Mouse (Mus musculus): ENCODE results near the gene Kmt2a. TPM values are rescaled to one million over a fixed set of nuclear protein-coding genes. Genes with fewer than 3 reads are reported as not detected.

Kmt2a gene
- total RNA-seq (2021): 10 to 100 TPM; 12.5 to 12.8 TPM
- long read RNA-seq, experiment 1, partial matches to known transcripts: 0 of 43 reads
- long read RNA-seq, experiment 1, other reads (novel, unspliced or antisense): 43 of 43 reads
- long read RNA-seq, experiment 2, partial matches to known transcripts: 0 of 43 reads
- long read RNA-seq, experiment 2, other reads (novel, unspliced or antisense): 43 of 43 reads

DNA sequence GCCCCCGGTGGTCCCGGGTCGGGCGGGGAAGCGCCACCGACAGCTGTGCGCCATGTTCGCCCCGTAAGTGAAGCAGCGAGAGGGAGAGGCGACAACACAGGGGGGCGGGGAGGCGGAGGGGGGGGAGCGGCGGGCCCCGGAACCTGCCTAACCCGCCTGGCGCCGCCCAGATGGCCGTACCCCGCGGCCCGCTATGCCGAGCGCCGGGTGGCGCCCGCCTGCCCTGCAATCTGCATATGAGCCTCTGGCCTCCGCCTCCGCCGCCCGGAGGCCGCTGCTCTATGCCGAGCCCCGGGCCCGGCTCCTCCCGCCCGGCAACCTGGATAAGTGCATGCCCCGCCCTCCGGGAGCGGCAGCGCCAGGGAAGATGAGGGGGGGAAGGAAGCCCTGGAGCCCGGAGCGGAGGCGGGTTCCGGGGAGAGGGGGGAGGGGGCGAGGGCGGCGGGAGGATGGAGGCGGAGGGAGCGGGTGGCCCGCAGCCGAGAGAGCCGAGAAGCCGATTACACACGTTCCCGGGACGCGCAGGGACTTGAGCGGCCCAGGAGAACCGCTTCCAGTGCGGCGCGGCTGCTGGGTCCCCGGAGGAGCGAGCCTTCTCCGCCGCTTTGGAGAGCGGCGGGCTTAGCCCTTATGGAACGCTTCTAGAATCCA is at the start of gene Kmt2a:
TSS of gene Kmt2a (minus strand) at position 76 of the 651 bp plus-strand sequence.
- DNase-seq: peak; percentile 99
- intact Hi-C loops (cut with DNase I): loop anchor here (5.0 kb wide), 2 partner anchors 36 to 39 kb away; no protein-coding TSS in a partner anchor

GRCm38 (mm10) chr9:44921543-44921942 is 40.4 kb upstream of the Kmt2a start:
- intact Hi-C loops (cut with DNase I): loop anchor here (5.0 kb wide), 1 partner anchor 41 kb away; no protein-coding TSS in a partner anchor

DNA sequence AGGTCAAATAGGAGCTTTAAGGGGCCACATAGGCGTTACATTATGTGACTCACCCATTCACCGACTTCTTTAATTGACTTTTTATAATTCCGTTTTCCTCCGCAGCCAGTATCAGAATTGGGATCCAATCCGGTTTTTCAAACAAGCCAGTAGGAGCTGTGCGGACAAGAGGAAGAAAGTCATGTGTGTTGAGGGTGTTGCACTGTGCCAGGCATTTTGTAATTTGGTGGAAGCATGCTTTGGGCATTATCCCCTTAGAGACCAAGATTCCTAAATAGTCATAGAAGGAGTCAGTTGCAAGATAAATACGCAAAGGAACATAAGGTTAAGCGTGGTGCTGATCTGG is 40.0 kb upstream of the Kmt2a start:
- DNase-seq: peak in 1 of 2 experiments; percentile 19
- intact Hi-C loops (cut with DNase I): loop anchor here (5.0 kb wide), 1 partner anchor 41 kb away; no protein-coding TSS in a partner anchor

More at GRCm38 (mm10) chr9:44921543-44921942, 40.4 kb upstream of the Kmt2a start:
- DNase-seq: no peak

DNA sequence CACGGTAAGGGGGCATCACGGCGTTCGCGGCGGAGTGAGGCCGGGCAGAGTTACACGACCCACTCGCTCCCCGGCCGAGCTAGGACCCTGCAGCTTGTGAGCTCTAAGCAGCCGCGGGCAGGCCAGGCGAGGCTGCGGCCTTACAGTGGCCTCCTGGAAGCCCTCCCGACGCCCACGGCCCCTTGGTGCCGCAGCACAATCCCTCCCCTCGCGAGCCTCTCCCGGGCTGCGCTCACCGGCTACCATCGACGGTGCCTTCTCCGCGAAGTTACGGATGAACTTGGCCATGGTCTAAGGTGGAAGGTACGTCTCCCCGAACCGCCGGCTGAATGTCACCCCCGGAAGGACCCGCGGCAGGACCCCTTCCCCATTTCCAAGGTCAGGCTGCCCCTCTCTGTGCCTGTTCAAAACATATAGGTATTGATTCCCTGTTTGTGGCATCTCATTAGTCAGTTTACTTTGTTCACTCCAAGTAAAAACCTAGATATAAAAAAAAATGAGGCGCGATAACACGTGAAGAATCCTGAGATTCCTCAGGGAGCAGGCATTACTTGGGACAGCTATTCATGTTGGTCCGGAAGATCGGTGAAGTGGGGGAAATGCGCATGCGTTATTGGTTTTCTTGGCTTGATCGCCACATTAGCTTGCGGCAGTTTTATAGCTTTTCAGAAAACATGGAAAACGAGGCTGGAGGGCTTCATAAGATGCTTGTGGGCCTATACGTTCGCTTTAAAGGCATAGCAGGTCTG is 39.5 kb upstream of the Kmt2a start, which contains the start of gene Atp5l:
TSS of gene Atp5l (minus strand) at position 369 of the 749 bp plus-strand sequence.
- intact Hi-C loops (cut with DNase I): loop anchor here (5.0 kb wide), 1 partner anchor 42 kb away; no protein-coding TSS in a partner anchor
- DNase-seq: peak; percentile 79 to 80

DNA sequence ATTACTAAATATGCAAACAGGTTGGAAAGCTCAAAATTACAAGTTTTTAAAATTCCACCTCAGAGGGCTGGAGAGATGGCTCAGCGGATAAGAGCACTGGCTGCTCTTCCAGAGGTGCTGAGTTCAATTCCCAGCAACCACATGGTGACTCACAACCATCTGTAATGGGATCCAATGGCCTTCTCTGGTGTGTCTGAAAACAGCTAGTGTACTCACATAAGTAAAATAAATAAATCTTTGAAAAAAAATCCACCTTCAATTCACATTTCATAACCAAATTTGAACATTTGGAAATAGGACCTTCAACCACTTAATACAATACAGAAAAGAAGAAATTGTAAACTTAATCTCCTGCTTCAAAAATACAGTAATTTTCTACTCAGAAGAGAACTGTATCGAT is 38.5 kb upstream of the Kmt2a start:
- intact Hi-C loops (cut with DNase I): loop anchor here (5.0 kb wide), 2 partner anchors 37 to 43 kb away; partner anchors contain the start of gene Kmt2a

DNA sequence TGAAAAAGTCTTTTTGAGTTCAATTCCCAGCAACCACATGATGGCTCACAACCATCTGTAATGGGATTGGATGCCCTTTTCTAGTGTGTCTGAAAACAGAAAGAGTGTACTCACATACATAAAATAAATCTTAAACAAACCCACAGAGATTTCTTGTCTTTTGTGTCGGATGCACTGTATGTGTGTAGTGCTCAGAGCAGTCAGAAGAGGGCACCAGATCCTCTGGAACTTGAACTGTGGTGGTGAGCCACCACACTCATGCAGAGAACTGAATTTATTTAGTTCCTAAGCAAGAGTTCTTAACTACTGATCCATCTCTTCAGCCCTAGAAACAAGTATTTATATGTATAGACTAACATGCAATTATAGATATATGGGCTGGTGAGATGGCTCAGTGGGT is 35.1 kb upstream of the Kmt2a start:
- no peak for DNase-seq
- intact Hi-C loops (cut with DNase I): loop anchor here (5.0 kb wide), 1 partner anchor 34 kb away; the partner anchor contains the start of gene Kmt2a

More for the DNA sequence above, 38.5 kb upstream of the Kmt2a start:
- DNase-seq: no peak

DNA sequence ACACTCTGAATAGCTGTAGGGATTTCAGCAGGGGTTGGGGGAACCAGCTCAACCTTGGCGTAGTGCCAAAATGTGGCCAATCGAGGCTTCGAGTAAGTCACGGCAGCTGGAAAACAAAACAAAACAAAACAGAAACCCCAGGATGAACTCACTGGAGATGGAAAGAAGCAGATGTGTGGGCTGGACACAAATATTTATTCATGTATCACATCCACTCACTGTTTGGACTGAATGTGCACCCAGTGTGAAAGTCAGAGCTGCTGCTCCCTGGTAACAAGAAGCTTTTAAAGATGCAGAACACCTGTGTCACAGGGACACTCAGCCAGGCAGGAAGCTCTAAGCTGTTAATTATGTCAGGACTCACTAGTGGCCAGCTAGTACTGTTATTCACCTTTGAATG is 33.6 kb upstream of the Kmt2a start:
- DNase-seq: no peak

GRCm38 (mm10) chr9:44911365-44911764 is 30.3 kb upstream of the Kmt2a start:
- intact Hi-C loops (cut with DNase I): loop anchor here (5.0 kb wide), 1 partner anchor 69 kb away; no protein-coding TSS in a partner anchor

More for the DNA sequence above, 33.6 kb upstream of the Kmt2a start:
- intact Hi-C loops (cut with DNase I): loop anchor here (5.0 kb wide), 2 partner anchors 32 to 72 kb away; partner anchors contain the start of gene Kmt2a

DNA sequence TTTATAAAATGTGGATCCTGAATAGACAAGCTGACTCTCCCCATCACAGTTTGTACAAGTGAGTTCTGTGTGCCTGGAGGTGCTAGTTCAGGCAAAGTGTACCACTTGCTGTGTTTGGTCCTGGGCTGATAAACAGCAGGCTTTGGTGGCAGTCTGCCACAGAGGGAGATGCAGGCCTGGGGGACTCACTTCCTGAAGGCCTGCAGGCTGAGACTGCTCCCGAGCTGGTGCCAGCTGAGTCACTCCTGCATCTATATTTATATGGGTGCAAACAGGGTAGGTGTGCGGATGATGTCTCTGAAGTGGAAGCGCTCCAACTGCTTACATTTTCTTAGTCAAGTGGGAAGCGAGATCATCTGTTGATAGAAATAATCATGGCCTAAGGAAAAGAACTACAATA is 24.5 kb upstream of the Kmt2a start:
- DNase-seq: peak in 1 of 2 experiments; percentile 31
- intact Hi-C loops (cut with DNase I): no loop called here

More at GRCm38 (mm10) chr9:44911365-44911764, 30.3 kb upstream of the Kmt2a start:
- no peak for DNase-seq

DNA sequence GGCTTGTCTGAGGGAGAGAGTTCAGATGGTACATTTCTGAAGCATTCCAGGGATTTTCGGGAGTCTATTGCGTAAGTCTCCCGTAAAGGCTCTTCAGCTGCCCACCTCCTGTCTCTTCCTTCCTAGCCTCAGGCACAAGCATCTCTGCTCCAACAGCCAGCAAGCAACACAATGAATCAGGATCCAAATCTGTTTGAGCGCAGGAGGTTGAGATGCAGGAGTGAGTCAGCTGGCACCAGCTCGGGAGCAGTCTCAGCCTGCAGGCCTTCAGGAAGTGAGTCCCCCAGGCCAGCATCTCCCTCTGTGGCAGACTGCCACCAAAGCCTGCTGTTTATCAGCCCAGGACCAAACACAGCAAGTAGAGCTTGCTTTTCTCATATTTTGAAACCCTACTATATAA is 23.9 kb upstream of the Kmt2a start:
- DNase-seq: peak; percentile 41 to 65
- intact Hi-C loops (cut with DNase I): no loop called here

DNA sequence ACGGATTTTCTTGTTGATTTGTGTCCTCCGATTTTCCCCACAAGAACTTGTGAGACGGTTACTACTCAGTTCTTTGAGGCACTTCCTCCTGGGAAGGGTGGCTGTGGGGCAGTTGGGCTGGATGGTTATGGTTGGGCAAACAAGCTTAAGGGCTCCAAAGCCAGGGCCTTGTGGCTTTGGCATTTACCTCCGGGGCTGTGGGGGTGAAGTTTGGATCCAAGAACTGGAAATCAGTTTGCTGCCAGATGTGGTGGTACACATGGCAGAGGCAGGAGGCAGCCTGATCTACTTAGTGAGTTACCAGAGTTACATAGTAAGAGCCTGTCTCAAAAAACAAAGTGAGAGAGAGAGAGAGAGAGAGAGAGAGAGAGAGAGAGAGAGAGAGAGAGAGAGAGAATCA is 22.8 kb upstream of the Kmt2a start:
- DNase-seq: no peak
- intact Hi-C loops (cut with DNase I): no loop called here

DNA sequence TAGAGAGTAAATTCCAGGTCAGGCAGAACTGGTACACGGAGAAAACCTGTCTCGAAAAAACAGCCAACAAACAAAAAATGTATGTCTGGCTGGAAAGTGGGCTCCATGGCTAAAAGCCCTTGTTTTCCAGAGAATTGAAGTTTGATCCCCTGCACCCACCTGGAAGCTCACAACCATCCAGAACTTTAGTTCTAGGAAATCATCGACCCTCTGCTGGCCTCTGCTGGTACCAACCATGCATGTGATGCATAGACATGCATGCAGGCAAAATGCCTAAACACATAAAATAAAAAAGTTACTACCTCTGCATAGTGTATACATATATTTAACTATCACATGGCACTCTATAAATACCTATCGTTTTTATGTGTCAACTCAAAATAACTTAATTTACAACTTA is 19.3 kb upstream of the Kmt2a start:
- intact Hi-C loops (cut with DNase I): no loop called here
- DNase-seq: no peak

DNA sequence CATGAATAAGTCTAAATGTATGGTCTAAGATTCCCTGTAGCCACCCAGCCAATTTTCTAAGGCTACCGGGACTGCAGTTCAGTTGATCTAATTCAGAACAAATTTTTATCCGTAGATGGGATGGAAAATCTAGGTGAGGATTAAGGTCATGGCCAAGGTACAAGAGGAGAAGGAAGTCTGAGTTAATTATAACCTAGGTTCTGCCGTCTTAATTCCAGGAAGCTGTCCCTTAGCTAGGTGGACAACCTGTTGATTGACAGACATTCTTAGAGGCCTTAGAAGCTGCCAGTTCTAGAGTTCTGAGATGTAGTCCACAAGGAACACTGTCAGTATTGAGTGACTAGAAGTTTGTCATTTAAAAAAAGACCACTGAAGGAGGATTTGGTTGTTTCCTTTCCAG is 18.6 kb upstream of the Kmt2a start:
- intact Hi-C loops (cut with DNase I): no loop called here
- DNase-seq: no peak

- intact Hi-C loops (cut with DNase I): no loop called here
- DNase-seq: no peak
Observed at GRCm38 (mm10) chr9:44897024-44897423, 15.9 kb upstream of the Kmt2a start.

DNA sequence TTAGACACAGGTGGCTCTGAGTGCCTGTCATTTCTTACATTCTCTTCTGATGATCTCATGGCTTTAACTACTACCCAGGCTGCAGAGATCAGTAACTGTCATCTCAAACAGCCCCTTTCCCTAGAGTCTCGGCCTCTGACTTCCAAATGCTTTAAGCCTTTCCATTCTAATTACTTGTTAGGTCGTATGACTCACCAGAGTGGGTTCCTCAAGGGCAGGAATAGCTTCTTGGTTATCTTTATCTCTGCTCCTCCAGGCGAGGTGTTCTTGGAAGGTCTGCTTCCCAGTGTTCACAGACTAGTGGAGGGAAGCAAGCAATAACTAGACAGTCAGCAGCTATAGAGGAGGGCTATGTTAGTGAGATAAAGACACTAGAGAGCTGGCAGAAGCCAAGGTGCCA is 11.6 kb upstream of the Kmt2a start:
- DNase-seq: no peak
- intact Hi-C loops (cut with DNase I): no loop called here

GRCm38 (mm10) chr9:44891210-44891609 is 10.1 kb upstream of the Kmt2a start:
- intact Hi-C loops (cut with DNase I): no loop called here
- DNase-seq: no peak

- DNase-seq: no peak
- intact Hi-C loops (cut with DNase I): no loop called here
Observed at GRCm38 (mm10) chr9:44890122-44890521, 9.0 kb upstream of the Kmt2a start.

GRCm38 (mm10) chr9:44888114-44888624 is 7.1 kb upstream of the Kmt2a start:
- no peak for DNase-seq
- intact Hi-C loops (cut with DNase I): no loop called here

DNA sequence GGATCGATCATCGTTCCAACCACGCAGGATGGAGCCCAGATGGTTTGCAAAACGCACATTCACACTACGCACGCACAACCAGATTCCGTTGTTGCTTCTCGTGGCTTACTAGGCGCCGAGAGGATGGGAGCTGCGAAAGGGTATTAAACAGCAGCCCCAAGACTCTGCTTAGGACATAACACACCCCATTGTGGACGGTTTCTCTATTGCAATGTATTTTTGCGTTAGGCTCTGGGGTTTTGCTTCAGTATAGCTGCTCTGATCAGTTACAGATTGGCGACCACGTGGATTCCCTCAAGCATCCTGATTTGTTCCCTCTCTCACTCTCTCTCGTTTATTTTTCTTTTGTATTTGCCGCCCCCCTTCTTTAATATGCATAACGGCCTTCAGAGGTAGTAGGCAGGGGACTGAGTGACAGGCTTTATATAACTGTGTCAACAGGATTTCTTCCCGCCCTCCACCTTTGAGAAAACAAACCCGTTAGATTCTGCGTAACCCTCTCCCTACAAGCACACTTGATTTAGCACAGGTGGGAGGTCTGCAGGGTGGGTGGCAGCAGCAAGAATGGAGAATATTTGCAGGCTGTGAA is 2.0 kb upstream of the Kmt2a start:
- no peak for DNase-seq
- intact Hi-C loops (cut with DNase I): loop anchor here (5.0 kb wide), 2 partner anchors 34 to 41 kb away; no protein-coding TSS in a partner anchor

DNA sequence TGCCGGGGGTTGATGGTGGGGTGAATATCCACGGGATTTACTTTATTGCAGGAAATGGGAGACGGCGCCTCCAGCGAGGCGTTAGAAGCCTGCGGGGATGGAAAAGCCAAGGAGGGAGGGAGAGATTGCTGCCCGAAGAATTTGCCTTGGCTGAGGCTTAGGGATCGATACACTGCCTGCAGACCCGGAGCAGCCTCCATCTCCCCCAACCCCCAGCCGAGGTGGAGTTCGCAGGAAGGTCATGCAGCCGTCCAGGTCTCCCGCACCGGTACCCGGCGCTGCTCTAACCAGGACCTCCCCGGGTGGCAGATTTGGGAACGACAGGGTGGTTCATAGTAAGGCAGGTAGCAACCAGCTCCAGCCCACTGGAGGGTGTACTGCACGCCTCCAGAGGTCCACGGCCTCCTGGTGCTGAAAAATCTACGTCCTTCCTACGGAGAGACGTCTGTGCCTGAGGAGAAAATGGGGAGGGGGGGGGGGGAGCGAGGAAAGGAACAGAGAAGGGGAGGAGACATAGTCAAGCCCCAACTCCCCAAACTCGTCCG is 1.4 kb upstream of the Kmt2a start:
- intact Hi-C loops (cut with DNase I): loop anchor here (5.0 kb wide), 2 partner anchors 35 to 40 kb away; no protein-coding TSS in a partner anchor
- DNase-seq: peak; percentile 16 to 23
